Mouse (Mus musculus) erythroblast, embryonic 14.5 days (primary cell): ENCODE measurements around the gene Cd28. TPM values are rescaled to one million over a fixed set of nuclear protein-coding genes. Genes with fewer than 3 reads are reported as not detected.

Experiments used
- H3K27me3 ChIP-seq: 2 replicates; pipeline ENCODE4 v1.6.1; 2012; ENCODE audit warnings: inconsistent platforms; ENCODE audit not compliant: control insufficient read depth
- H3K36me3 ChIP-seq: 2 replicates; pipeline ENCODE4 v1.6.1; 2012; ENCODE audit warnings: mild to moderate bottlenecking, inconsistent platforms; ENCODE audit not compliant: control insufficient read depth
- H3K4me1 ChIP-seq: 2 replicates; pipeline ENCODE4 v1.6.1; 2012; ENCODE audit warnings: inconsistent platforms; ENCODE audit not compliant: control insufficient read depth
- H3K4me3 ChIP-seq: replicated peaks from 2 replicates; pipeline ENCODE3; 2012; ENCODE audit warnings: moderate library complexity, mild to moderate bottlenecking, inconsistent platforms
- H3K9me3 ChIP-seq: 2 replicates; pipeline ENCODE4 v1.6.1; 2012; ENCODE audit warnings: low read length, inconsistent platforms, mixed read lengths; ENCODE audit not compliant: control insufficient read depth
- GATA1 ChIP-seq: IDR thresholded peaks from 2 replicates; pipeline ENCODE4 v1.6.1; 2012; ENCODE audit warnings: low read length, inconsistent platforms, mixed read lengths
- TAL1 ChIP-seq: IDR thresholded peaks from 3 replicates; pipeline ENCODE4 v1.6.1; 2012; ENCODE audit warnings: low read length, inconsistent platforms, mixed read lengths
- polyA plus RNA-seq: library from polyadenylated mRNA; stranded (reverse); fragments of >175 nt; gene quantifications from 2 replicates; pipeline ENCODE4 v1.2.3, GENCODE M21; 2012

The Cd28 gene
- 0.02 TPM in 1 of 2 replicates, not detected in the other for polyA plus RNA-seq

GRCm38 (mm10) chr1:60716567-60716966 lies at the start of gene Cd28:
Gene Cd28 (plus strand): TSS chr1:60716800.
- Histone ChIP-seq H3K4me1 (no peaks in the 10 kb centered on the region), H3K4me3 (no peak within 1 kb of the TSS), H3K36me3 (no peaks in the 10 kb centered on the region), H3K27me3 (no peaks in the 10 kb centered on the region), H3K9me3 (no peaks in the 10 kb centered on the region)
- no peak for TF ChIP-seq GATA1
- TF ChIP-seq TAL1 = no peak

GRCm38 (mm10) chr1:60667873-60668616 lies 48.6 kb upstream of the Cd28 start:
- H3K36me3 ChIP-seq = no peaks in the 10 kb centered on the region
- no peak for TF ChIP-seq GATA1
- TF ChIP-seq TAL1 = no peak
- H3K9me3 ChIP-seq = no peaks in the 10 kb centered on the region
- no peaks in the 10 kb centered on the region for H3K4me1 ChIP-seq
- H3K27me3 ChIP-seq = no peaks in the 10 kb centered on the region
- no peak overlapping the region for H3K4me3 ChIP-seq

- Histone ChIP-seq H3K27me3 (no peaks in the 10 kb centered on the region), H3K4me3 (no peak overlapping the region), H3K9me3 (no peaks in the 10 kb centered on the region), H3K36me3 (no peaks in the 10 kb centered on the region), H3K4me1 (no peaks in the 10 kb centered on the region)
- no peak for TF ChIP-seq GATA1
- TF ChIP-seq TAL1 = no peak
These were observed 47.6 kb upstream of the Cd28 start for GRCm38 (mm10) chr1:60669048-60669447.

GRCm38 (mm10) chr1:60669664-60670063 lies 46.9 kb upstream of the Cd28 start:
- Histone ChIP-seq H3K36me3 (no peaks in the 10 kb centered on the region), H3K9me3 (no peaks in the 10 kb centered on the region), H3K27me3 (no peaks in the 10 kb centered on the region), H3K4me3 (no peak overlapping the region), H3K4me1 (no peaks in the 10 kb centered on the region)
- TF ChIP-seq GATA1 (no peak), TAL1 (no peak)

- Histone ChIP-seq H3K9me3 (no peaks in the 10 kb centered on the region), H3K4me1 (no peaks in the 10 kb centered on the region), H3K4me3 (no peak overlapping the region), H3K27me3 (no peaks in the 10 kb centered on the region), H3K36me3 (no peaks in the 10 kb centered on the region)
- TF ChIP-seq TAL1 (no peak), GATA1 (no peak)
These were observed 46.4 kb upstream of the Cd28 start for GRCm38 (mm10) chr1:60670172-60670571.

GRCm38 (mm10) chr1:60683766-60684165 lies 32.8 kb upstream of the Cd28 start:
- Histone ChIP-seq H3K36me3 (no peaks in the 10 kb centered on the region), H3K4me3 (no peak overlapping the region), H3K27me3 (no peaks in the 10 kb centered on the region), H3K9me3 (peaks cover 2% of the 10 kb centered on the region; the same call in 1 of the 2 replicates), H3K4me1 (no peaks in the 10 kb centered on the region)
- TF ChIP-seq TAL1 (no peak), GATA1 (no peak)

- no peak for TF ChIP-seq GATA1
- TF ChIP-seq TAL1 = no peak
- no peaks in the 10 kb centered on the region for H3K9me3 ChIP-seq
These were observed 20.3 kb upstream of the Cd28 start for GRCm38 (mm10) chr1:60696115-60696895.

GRCm38 (mm10) chr1:60702641-60703040 lies 14.0 kb upstream of the Cd28 start:
- no peak for TF ChIP-seq GATA1
- no peak for TF ChIP-seq TAL1
- Histone ChIP-seq H3K36me3 (no peaks in the 10 kb centered on the region), H3K4me1 (no peaks in the 10 kb centered on the region)

More at GRCm38 (mm10) chr1:60696115-60696895, 20.3 kb upstream of the Cd28 start:
- Histone ChIP-seq H3K36me3 (no peaks in the 10 kb centered on the region), H3K4me3 (no peak overlapping the region), H3K4me1 (no peaks in the 10 kb centered on the region), H3K27me3 (no peaks in the 10 kb centered on the region)

GRCm38 (mm10) chr1:60713238-60713637 lies 3.4 kb upstream of the Cd28 start:
- TF ChIP-seq TAL1 (no peak), GATA1 (no peak)
- Histone ChIP-seq H3K4me3 (no peak overlapping the region), H3K36me3 (no peaks in the 10 kb centered on the region), H3K27me3 (no peaks in the 10 kb centered on the region), H3K4me1 (no peaks in the 10 kb centered on the region), H3K9me3 (no peaks in the 10 kb centered on the region)

More at GRCm38 (mm10) chr1:60702641-60703040, 14.0 kb upstream of the Cd28 start:
- Histone ChIP-seq H3K9me3 (no peaks in the 10 kb centered on the region), H3K4me3 (no peak overlapping the region), H3K27me3 (no peaks in the 10 kb centered on the region)
